Mouse (Mus musculus) naive thymus-derived CD4-positive, alpha-beta T cell, adult 2 months (primary cell): ENCODE data around the gene Slc25a23.

Source experiments
- DNase-seq: peaks from one replicate; pipeline ENCODE4 v3.0.0-alpha.2; 2011; ENCODE audit warnings: low read depth

Slc25a23 gene

GRCm38 (mm10) chr17:57019693-57020092 is 40.0 kb downstream of the Slc25a23 start:
- no peak for DNase-seq

- DNase-seq, result no peak
Observed at GRCm38 (mm10) chr17:57012245-57012795, 47.3 kb downstream of the Slc25a23 start.

DNA sequence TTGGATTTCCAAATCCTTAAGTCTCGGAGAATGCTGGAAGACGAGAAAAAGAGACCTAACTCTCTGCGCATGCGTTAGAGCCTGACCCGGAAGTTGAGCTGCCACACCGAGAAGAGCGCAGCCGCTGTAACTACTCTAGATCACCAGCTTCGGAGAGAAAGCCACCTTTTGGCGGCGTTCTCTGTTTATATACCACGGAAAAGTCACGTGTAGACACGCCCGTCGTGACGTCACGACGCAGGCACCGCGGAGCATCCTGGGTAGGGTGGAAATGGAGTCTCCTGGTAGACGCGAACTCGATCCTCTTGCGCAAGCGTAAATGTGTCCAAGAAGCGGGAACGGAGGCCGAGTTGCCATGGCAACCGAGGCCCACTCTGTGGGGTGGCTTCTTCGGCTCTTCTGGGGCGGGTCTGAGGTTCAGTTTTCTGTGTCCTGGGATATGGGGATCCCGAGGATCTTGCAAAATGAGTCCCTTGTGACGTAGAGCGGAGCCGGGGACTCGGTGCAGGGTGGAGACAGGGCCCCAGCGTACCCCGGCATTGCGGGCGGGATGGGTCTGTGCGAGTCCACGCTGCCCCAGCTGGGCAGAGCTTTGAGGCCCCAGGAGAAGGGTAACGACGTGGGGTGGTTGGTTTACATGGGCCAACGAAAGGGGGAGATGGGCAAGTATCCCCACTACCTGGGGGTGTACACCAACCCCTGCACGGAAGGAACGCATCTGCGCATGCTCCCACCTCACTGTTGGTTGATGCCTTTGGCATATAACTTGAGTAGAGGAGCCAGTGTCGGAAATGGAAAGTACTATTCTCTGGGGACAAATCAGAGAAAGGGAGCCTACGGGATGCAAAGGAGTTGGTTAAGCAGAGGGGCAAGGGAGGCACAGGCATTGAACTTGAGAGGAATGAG is 48.2 kb downstream of the Slc25a23 start, which contains the start of the genes Gtf2f1 and Gm17949:
Gene Gtf2f1, minus strand, starts transcription at position 53 of the 906 bp plus-strand sequence.
Gene Gm17949, plus strand, starts transcription at position 234 of the 906 bp plus-strand sequence.
- DNase-seq, result peak; percentile 100

DNA sequence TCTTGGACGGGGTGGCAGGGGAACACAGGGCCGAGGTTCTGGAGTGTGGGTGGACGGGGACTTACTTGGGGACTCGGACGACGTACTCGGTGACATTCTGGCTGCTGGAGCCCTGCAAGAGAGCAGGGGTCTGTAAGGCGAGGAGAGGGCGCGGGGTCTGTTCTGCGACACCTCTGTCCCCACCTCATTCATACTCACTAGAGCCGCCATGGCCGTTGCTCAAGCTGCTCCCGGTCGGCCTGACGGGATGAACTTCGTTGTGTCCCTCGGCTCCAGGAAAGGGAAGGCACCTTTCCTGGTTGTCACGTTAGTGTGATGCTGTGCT is 48.8 kb downstream of the Slc25a23 start:
- no peak for DNase-seq

DNA sequence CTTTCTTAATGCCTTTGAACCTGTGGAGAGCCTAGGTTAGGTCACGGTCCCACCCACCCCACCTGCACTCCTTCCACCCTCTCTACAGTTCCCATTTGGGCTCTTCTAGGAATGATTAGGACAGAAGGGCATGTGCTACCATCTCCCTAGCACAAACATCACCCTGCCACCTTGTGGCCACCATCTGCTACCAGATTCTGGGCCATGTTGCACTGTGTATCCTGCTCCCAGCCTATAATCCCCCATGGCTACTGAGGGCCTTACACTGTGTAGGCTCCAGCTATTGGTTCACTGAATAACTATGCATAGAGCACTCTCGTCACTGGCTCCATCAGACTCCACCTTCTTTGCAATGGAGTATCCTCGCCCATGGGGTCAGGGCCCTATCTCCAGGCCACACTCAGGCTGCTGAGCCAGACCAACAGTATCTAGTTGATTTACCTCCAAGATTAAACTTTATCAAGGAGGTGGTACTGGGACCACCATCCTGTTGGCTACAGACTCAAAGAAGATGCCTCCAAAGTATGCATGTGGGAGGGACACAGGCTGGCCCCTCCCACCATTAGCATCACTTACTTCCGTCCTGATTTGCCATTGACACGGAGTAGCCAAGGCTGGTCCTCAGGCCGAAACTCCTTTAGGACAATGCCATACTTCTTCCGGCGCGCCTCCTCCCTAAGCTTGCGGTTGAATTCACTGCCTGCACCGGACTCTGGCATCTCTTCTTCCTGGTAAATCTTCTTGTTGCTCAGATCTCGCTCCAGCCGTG is 52.3 kb downstream of the Slc25a23 start:
- DNase-seq, result no peak

DNA sequence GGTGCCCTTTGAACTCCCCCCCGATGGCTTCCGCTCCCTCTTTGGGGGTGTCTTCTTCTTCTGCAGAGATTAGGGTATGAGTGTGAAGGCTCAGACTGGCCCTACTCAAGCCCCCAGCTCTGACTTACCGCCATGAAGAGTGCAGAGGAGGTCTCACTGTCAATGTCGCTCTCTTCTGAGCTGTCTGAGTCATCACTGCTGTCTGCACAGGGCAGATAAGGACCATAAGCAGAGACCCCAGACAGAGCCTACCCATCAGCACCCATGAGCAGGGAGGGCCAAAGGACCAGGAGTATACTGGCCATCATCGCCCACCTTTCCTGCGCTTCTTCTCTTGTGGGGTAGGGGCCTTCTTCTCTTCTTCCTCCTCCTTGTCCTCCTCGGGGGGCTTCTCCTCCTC is 55.7 kb downstream of the Slc25a23 start:
- DNase-seq, result no peak

DNA sequence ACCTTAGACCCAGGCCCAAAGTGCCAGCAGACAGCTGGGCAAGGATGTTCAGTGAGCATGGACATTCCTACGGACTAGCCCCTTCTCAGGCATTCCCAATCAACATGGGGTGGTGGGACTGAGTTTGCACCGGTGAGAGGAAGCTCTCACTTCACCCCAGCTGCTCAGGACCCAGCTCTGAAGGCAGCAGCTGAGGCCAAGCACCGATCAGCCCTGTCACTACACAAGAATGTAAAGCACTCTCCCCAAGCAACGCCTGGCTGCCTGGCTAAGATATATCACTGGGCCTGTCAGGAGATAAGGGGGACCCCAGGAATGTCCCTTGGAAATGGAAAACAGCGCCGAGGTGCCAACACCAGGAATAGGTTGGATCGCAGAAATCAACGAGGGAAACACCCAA is 58.4 kb downstream of the Slc25a23 start:
- DNase-seq, result no peak

DNA sequence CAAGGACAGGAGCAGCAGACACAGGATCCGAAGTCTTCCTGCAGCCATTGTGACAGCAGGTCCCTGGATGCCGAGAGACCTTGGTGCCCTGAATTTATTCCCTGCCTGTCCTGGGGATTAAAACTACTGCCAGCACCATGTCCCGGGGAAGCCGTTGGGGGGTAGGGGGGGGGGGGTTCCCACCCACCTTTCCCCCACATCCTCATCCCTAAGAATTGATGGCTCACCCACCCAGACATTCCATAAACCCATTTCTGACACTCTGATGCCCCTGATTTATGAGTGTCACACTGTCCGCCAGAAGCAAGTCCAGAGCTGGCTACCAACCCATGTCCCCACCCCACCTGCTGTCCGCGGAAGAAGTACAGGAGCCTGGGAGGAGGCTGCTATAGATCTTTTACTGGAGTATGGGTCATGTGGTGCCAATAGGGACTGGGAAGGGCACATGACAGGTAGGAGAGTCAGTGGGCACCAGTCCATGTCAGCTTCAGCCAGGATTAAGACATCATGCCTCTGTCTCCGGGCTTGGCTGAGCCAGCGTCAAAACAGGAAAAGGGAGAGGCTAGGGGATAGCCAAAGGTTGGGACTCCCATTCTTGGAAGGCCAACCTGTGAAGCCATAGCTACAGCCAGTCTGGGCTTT is 59.6 kb downstream of the Slc25a23 start, which contains the start of gene Pspn:
Gene Pspn, minus strand, starts transcription at position 51 of the 642 bp plus-strand sequence.
- DNase-seq, result no peak

DNA sequence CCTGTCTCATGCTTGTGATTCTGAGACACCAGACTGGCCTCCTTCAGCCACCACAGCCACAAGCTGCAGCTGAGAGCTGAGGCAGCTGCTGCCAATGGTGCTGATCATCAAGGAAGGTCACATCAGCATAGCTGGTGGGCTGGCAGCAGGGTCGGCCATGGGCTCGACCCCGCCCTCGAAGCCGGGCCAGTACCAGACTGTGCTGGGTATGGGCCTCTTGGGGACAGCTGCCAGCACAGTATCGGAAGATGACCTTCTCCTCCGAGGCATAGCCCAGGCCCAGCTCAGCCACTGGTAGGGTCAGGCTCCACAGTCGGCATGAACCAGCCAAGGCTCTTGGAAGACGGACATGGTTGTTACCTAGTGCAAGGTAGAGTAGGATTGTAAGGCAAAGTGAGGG is 60.2 kb downstream of the Slc25a23 start:
- DNase-seq, result no peak

- DNase-seq, result peak; percentile 98
Observed at GRCm38 (mm10) chr17:56997029-56997667, 62.5 kb downstream of the Slc25a23 start, which contains the start of gene Alkbh7. TSS of gene Alkbh7 (plus strand) at chr17:56997339.

GRCm38 (mm10) chr17:56996506-56996905 is 63.2 kb downstream of the Slc25a23 start:
- DNase-seq, result no peak

DNA sequence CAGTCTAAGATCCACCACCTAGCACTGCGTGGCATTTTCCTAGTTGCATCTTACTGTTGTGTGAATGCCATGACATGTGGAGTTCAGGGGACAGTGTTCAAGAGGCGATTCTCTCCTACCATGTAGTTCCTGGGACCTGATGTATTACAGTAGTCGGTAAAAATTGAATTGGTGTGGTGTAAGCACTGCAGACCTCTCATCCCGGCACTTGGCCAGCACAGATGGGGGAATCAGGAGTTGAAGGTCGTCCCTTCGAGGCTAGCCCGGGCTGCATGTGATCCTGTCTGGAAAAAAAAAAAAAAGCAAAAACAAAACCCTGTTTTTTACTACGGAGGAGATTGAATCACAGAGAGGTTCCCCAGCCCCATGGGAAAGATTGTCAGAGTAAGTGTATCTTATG is 64.6 kb downstream of the Slc25a23 start:
- DNase-seq, result no peak
